In the genomic region with DNA sequence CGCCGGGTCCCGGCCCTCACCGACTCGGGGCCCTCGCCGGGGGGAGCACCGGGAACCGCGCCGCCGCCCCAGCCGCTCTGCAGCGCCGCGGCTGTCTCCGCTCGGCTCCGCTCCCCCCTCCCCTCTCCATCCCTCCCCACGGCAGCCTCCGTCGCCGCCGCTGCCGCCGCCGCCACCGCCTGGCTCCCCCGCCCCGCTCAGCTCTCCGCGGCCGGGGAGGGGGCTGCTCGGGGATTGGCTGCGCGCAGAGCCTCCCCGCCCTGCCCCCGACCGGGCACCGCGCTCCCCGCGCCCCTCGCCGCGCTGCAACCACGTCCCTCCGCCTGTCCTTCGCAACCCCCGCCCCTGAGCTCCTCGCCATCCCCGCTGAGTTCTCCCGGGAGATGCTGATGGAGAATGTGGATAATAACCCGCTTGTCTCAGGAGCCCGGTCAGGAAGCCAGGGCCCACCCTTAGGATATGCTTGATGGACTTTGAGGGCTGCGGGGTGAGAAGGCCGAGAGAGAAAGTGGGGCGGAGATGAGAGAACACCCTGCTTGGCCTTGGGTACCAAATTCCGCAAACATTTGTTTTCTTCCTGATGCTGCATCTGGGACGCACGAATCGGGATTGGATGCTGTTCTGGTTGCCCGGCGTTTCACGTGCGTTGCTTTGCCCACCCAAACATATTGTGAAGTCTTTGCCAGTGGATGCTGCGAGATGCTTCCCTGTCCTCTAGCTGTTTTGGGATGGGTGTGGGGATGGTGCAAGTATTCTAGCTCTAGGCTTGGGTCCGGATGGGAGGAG, we compare ENCODE assay signal across 8 mouse cellular contexts. TPM values are rescaled to one million over a fixed set of nuclear protein-coding genes. Genes with fewer than 3 reads are reported as not detected.
DNase-seq lines count a peak whose midpoint lies in the region; ATAC-seq and TF ChIP-seq lines count a peak whose summit lies in the region.

Gene Fam131b (minus strand): TSS at position 162 of the 786 bp plus-strand sequence.

- no peak for DNase-seq in testis, postnatal 14 days (ENCODE audit: low spot score)
- peak; percentile 79 for DNase-seq in embryo, embryonic 11 days
- peak; percentile 25 for DNase-seq in kidney, postnatal 14 days
- no peak for DNase-seq in liver, postnatal 0 days
- peak; percentile 70 for DNase-seq in retina, embryonic 14.5 days (ENCODE audit: low spot score)
- DNase-seq in urinary bladder, postnatal 4 days (ENCODE audit: low spot score in 2 of 2) = no peak

- no peak for TF ChIP-seq CTCF in testis, adult 2 months (IDR thresholded peaks at IDR 0.05; ENCODE audit: control insufficient read depth, insufficient read depth, insufficient replicate concordance, low read depth, low read length)
- TF ChIP-seq CTCF in liver, postnatal 0 days (IDR thresholded peaks at IDR 0.05; ENCODE audit: low read depth) = no peak

- TF ChIP-seq POLR2A in testis, adult 2 months (IDR thresholded peaks at IDR 0.05; ENCODE audit: control insufficient read depth, low read depth, low read length) = no peak

- no peak for TF ChIP-seq EP300 in liver, postnatal 0 days (IDR thresholded peaks at IDR 0.05; ENCODE audit: low read depth)

- peaks cover 4% of the 10 kb centered on the region for H3K4me1 ChIP-seq in testis, adult 2 months (ENCODE audit: control insufficient read depth, insufficient read depth, low read length)
- peaks cover 17% of the 10 kb centered on the region for H3K4me1 ChIP-seq in heart, embryonic 12.5 days (replicated peaks)
- H3K4me1 ChIP-seq in liver, postnatal 0 days (ENCODE audit: insufficient read depth) = peaks cover 8% of the 10 kb centered on the region

- H3K9ac ChIP-seq in heart, embryonic 12.5 days = peak within 1 kb of the TSS; percentile 74
- no peak within 1 kb of the TSS for H3K9ac ChIP-seq in liver, postnatal 0 days (replicated peaks)

- ATAC-seq in heart, embryonic 12.5 days (ENCODE audit: insufficient number of reproducible peaks, low FRiP score) = peak; percentile 71
- ATAC-seq in liver, postnatal 0 days = peak; percentile 15; the same call in 1 of the 2 replicates

- H3K9me3 ChIP-seq in heart, embryonic 12.5 days (replicated peaks) = no peaks in the 10 kb centered on the region
- no peaks in the 10 kb centered on the region for H3K9me3 ChIP-seq in liver, postnatal 0 days (ENCODE audit: low read length)

- H3K4me3 ChIP-seq in testis, adult 2 months (ENCODE audit: control insufficient read depth, low read depth, low read length) = peak within 1 kb of the TSS; percentile 80
- peak within 1 kb of the TSS; percentile 69 for H3K4me3 ChIP-seq in heart, embryonic 12.5 days
- H3K4me3 ChIP-seq in liver, postnatal 0 days (ENCODE audit: low read depth, low read length) = peak within 1 kb of the TSS; percentile 41

- no peaks in the 10 kb centered on the region for H3K36me3 ChIP-seq in testis, adult 2 months (ENCODE audit: control insufficient read depth, insufficient read depth, low read length)
- no peaks in the 10 kb centered on the region for H3K36me3 ChIP-seq in heart, embryonic 12.5 days
- no peaks in the 10 kb centered on the region for H3K36me3 ChIP-seq in liver, postnatal 0 days (replicated peaks; ENCODE audit: insufficient read depth, low read length)

- WGBS in heart, embryonic 12.5 days = 1% methylated on average over 51 of the region's 68 CpGs
- 3% methylated on average over 34 of the region's 68 CpGs for WGBS in liver, postnatal 0 days (ENCODE audit: insufficient replicate concordance)

- H3K27me3 ChIP-seq in testis, adult 2 months (ENCODE audit: control insufficient read depth, insufficient read depth, low read length) = peaks cover 4% of the 10 kb centered on the region; the same call in 1 of the 2 replicates
- peaks cover 45% of the 10 kb centered on the region for H3K27me3 ChIP-seq in heart, embryonic 12.5 days (replicated peaks)
- peaks cover 49% of the 10 kb centered on the region for H3K27me3 ChIP-seq in liver, postnatal 0 days (ENCODE audit: insufficient read depth, low read length)

- no peak within 1 kb of the TSS for H3K27ac ChIP-seq in testis, adult 2 months (ENCODE audit: control insufficient read depth, insufficient read depth, low read depth, low read length)
- no peak within 1 kb of the TSS for H3K27ac ChIP-seq in heart, embryonic 12.5 days (ENCODE audit: poor library complexity, severe bottlenecking)
- no peak within 1 kb of the TSS for H3K27ac ChIP-seq in liver, postnatal 0 days (ENCODE audit: low read depth)

- H3K4me2 ChIP-seq in heart, embryonic 12.5 days = peak within 1 kb of the TSS; percentile 98
- peak within 1 kb of the TSS; percentile 74 for H3K4me2 ChIP-seq in liver, postnatal 0 days (ENCODE audit: low read depth, low read length)

RNA-seq across cellular contexts. Expression of gene Fam131b, which starts in this region (rescaled TPM):
- polyA plus RNA-seq in testis, adult 2 months (2012; rRNA removed) = 11.9 and 12.0 TPM in 2 replicates
- 0.37 and 0.52 TPM in 2 replicates for polyA plus RNA-seq in heart, embryonic 12.5 days (2016; fragmentation: Nextera tagmentation; extraction: Ambion mirVana)
- not detected in 2 replicates for polyA plus RNA-seq in liver, postnatal 0 days (2015; fragmentation: Nextera tagmentation; extraction: Ambion mirVana)

Comparison
In these comparisons a context has a peak if more than half of its experiments do, and no peak if none do; other contexts are left out.
1. Peak in ATAC-seq, H3K4me3 ChIP-seq, H3K9ac ChIP-seq and H3K4me2 ChIP-seq in heart, embryonic 12.5 days; RNA of the gene not detected or under 1 TPM.
2. Peak in ATAC-seq, H3K4me3 ChIP-seq and H3K4me2 ChIP-seq in liver, postnatal 0 days; RNA of the gene not detected or under 1 TPM.
3. DNase-seq: peak in embryo, embryonic 11 days (single experiment), kidney, postnatal 14 days (single experiment) and retina, embryonic 14.5 days (single experiment); none in testis, postnatal 14 days (single experiment), liver, postnatal 0 days (single experiment) and urinary bladder, postnatal 4 days (0 of 2).
4. Peak in every context shown above with its lines, with median percentiles within 50 percentile points of each other: H3K4me3 ChIP-seq.